Mouse (Mus musculus) ES-Bruce4 (cell line): Measurements from ENCODE around the gene Cdk5rap2.

Experiments
- CTCF ChIP-seq: IDR thresholded peaks from one replicate; pipeline ENCODE4 v1.8.1; 2011; ENCODE audit warnings: low read depth, low read length
- EP300 ChIP-seq: IDR thresholded peaks from 2 replicates; pipeline ENCODE4 v1.6.1; 2011; ENCODE audit warnings: low read depth, low read length; ENCODE audit not compliant: insufficient read depth
- POLR2A ChIP-seq: IDR thresholded peaks from one replicate; pipeline ENCODE4 v1.8.1; 2011; ENCODE audit warnings: low read length; ENCODE audit not compliant: insufficient read depth

- TF ChIP-seq CTCF (no peak), POLR2A (no peak), EP300 (no peak)
These were observed 147.4 kb downstream of the Cdk5rap2 start for GRCm38 (mm10) chr4:70262850-70263249.
